Mouse (Mus musculus): Measurements from ENCODE around the gene Afap1.

Gene Afap1

GRCm38 (mm10) chr5:35893093-35893804, at the start of gene Afap1:
Gene Afap1, plus strand, starts transcription at chr5:35893319.
- peak; percentile 94 for DNase-seq (ENCODE audit: low read depth)

- DNase-seq (ENCODE audit: low read depth) = no peak
Measured at GRCm38 (mm10) chr5:35851485-35851884, 41.6 kb upstream of the Afap1 start.

- no peak for DNase-seq (ENCODE audit: low read depth)
Measured at GRCm38 (mm10) chr5:35853463-35853862, 39.7 kb upstream of the Afap1 start.

GRCm38 (mm10) chr5:35856245-35856644, 36.9 kb upstream of the Afap1 start:
- DNase-seq (ENCODE audit: low read depth) = no peak

GRCm38 (mm10) chr5:35858069-35858468, 35.0 kb upstream of the Afap1 start:
- DNase-seq (ENCODE audit: low read depth) = no peak

GRCm38 (mm10) chr5:35861456-35861855, 31.7 kb upstream of the Afap1 start:
- no peak for DNase-seq (ENCODE audit: low read depth)

GRCm38 (mm10) chr5:35869973-35870372, 23.1 kb upstream of the Afap1 start:
- no peak for DNase-seq (ENCODE audit: low read depth)

GRCm38 (mm10) chr5:35870408-35871012, 22.6 kb upstream of the Afap1 start:
- DNase-seq (ENCODE audit: low read depth) = peak; percentile 50

- DNase-seq (ENCODE audit: low read depth) = no peak
Measured at GRCm38 (mm10) chr5:35873382-35873781, 19.7 kb upstream of the Afap1 start.

GRCm38 (mm10) chr5:35876236-35876635, 16.9 kb upstream of the Afap1 start:
- DNase-seq (ENCODE audit: low read depth) = no peak

- no peak for DNase-seq (ENCODE audit: low read depth)
Measured at GRCm38 (mm10) chr5:35879199-35879598, 13.9 kb upstream of the Afap1 start.

GRCm38 (mm10) chr5:35882391-35882790, 10.7 kb upstream of the Afap1 start:
- no peak for DNase-seq (ENCODE audit: low read depth)

- no peak for DNase-seq (ENCODE audit: low read depth)
Measured at GRCm38 (mm10) chr5:35884262-35884661, 8.9 kb upstream of the Afap1 start.

- no peak for DNase-seq (ENCODE audit: low read depth)
Measured at GRCm38 (mm10) chr5:35884689-35885088, 8.4 kb upstream of the Afap1 start.

GRCm38 (mm10) chr5:35888959-35889358, 4.2 kb upstream of the Afap1 start:
- DNase-seq (ENCODE audit: low read depth) = no peak

GRCm38 (mm10) chr5:35889641-35890040, 3.5 kb upstream of the Afap1 start:
- DNase-seq (ENCODE audit: low read depth) = no peak

- no peak for DNase-seq (ENCODE audit: low read depth)
Measured at GRCm38 (mm10) chr5:35890985-35891730, 2.0 kb upstream of the Afap1 start.

- no peak for DNase-seq (ENCODE audit: low read depth)
Measured at GRCm38 (mm10) chr5:35892363-35892762, 756 bp upstream of the Afap1 start.

GRCm38 (mm10) chr5:35893805-35894260, 714 bp downstream of the Afap1 start:
- no peak for DNase-seq (ENCODE audit: low read depth)

- peak; percentile 61 for DNase-seq (ENCODE audit: low read depth)
Measured at GRCm38 (mm10) chr5:35894295-35895047, 1.4 kb downstream of the Afap1 start.

GRCm38 (mm10) chr5:35895926-35896325, 2.8 kb downstream of the Afap1 start:
- no peak for DNase-seq (ENCODE audit: low read depth)

- no peak for DNase-seq (ENCODE audit: low read depth)
Measured at GRCm38 (mm10) chr5:35896556-35896955, 3.4 kb downstream of the Afap1 start.

All from fibroblast of lung, adult 2 months (primary cell).